Mouse (Mus musculus): ENCODE results near the gene Nudcd2.

- TF ChIP-seq POLR2A (IDR thresholded peaks at IDR 0.05; ENCODE audit: low read depth, low read length), result no peak
- no peak for TF ChIP-seq CTCF (conservative IDR thresholded peaks at IDR 0.05 in 1 of 2, IDR thresholded peaks at IDR 0.05 in 1 of 2; ENCODE audit: low read depth in 2 of 2, low read length in 2 of 2)
- TF ChIP-seq POLR2AphosphoS2 (IDR thresholded peaks at IDR 0.05; ENCODE audit: low read depth, low read length), result no peak
- no peak for TF ChIP-seq EP300 (IDR thresholded peaks at IDR 0.05; ENCODE audit: low read length)
- 0 out of 2 replicates have a peak, but pooled peaks have one; percentile 6 for TF ChIP-seq MEF2A (IDR thresholded peaks at IDR 0.05; ENCODE audit: borderline replicate concordance, low read depth, low read length)
- TF ChIP-seq HCFC1 (IDR thresholded peaks at IDR 0.05; ENCODE audit: low read depth, low read length), result no peak
- no peak for TF ChIP-seq GABPA (IDR thresholded peaks at IDR 0.05; ENCODE audit: insufficient replicate concordance, low read depth, low read length)
- TF ChIP-seq NELFE (IDR thresholded peaks at IDR 0.05; ENCODE audit: low read depth, low read length), result no peak
These were observed 22.5 kb downstream of the Nudcd2 start for GRCm38 (mm10) chr11:40755968-40756367.
